Mouse (Mus musculus): ENCODE measurements around the gene Chn1. TPM values are rescaled to one million over a fixed set of nuclear protein-coding genes. Genes with fewer than 3 reads are reported as not detected.

The Chn1 gene
- total and polyA plus RNA-seq, 3 experiments: 4.2 to 17.0 (median 9.9) TPM

- TF ChIP-seq MYC (IDR thresholded peaks at IDR 0.05; ENCODE audit: low read depth, low read length): no peak
- no peak for TF ChIP-seq ZNF384 (IDR thresholded peaks at IDR 0.05; ENCODE audit: low read depth, low read length)
- TF ChIP-seq CTCF (conservative IDR thresholded peaks at IDR 0.05 in 1 of 2, IDR thresholded peaks at IDR 0.05 in 1 of 2; ENCODE audit: low read depth in 2 of 2, low read length in 2 of 2): no peak
- no peak for TF ChIP-seq MAZ (IDR thresholded peaks at IDR 0.05; ENCODE audit: low read depth, low read length)
- no peak for TF ChIP-seq PAX5 (IDR thresholded peaks at IDR 0.05; ENCODE audit: low read length)
- no peak for TF ChIP-seq MAFK (IDR thresholded peaks at IDR 0.05; ENCODE audit: insufficient replicate concordance, low read length)
- TF ChIP-seq ELF1 (IDR thresholded peaks at IDR 0.05; ENCODE audit: low read depth, low read length): no peak
- TF ChIP-seq SMC3 (IDR thresholded peaks at IDR 0.05; ENCODE audit: low read depth, low read length): no peak
- no peak for TF ChIP-seq POLR2A (IDR thresholded peaks at IDR 0.05; ENCODE audit: low read depth, low read length)
- no peak for TF ChIP-seq BHLHE40 (IDR thresholded peaks at IDR 0.05; ENCODE audit: low read depth, low read length)
- TF ChIP-seq ETS1 (conservative IDR thresholded peaks at IDR 0.05; ENCODE audit: low read depth, low read length): no peak
- no peak for TF ChIP-seq SIN3A (IDR thresholded peaks at IDR 0.05; ENCODE audit: low read length)
- TF ChIP-seq JUN (IDR thresholded peaks at IDR 0.05; ENCODE audit: insufficient read depth, low read depth, low read length): no peak
- TF ChIP-seq HCFC1 (IDR thresholded peaks at IDR 0.05; ENCODE audit: low read depth, low read length): no peak
- TF ChIP-seq RCOR1 (conservative IDR thresholded peaks at IDR 0.05; ENCODE audit: low read depth, low read length): no peak
- TF ChIP-seq E2F4 (IDR thresholded peaks at IDR 0.05; ENCODE audit: insufficient replicate concordance, low read depth, low read length): no peak
- no peak for TF ChIP-seq KAT2A (IDR thresholded peaks at IDR 0.05; ENCODE audit: insufficient replicate concordance, low read length)
- TF ChIP-seq TCF12 (IDR thresholded peaks at IDR 0.05; ENCODE audit: low read depth, low read length): no peak
- TF ChIP-seq TBP (conservative IDR thresholded peaks at IDR 0.05; ENCODE audit: low read depth, low read length): no peak
- in situ Hi-C loops (cut with MboI; ENCODE audit: low pct_ligation_motif_present, low pct_unique_long_range_greater_than_20kb, low sequenced_read_pairs) (no loop called here), dilution Hi-C loops (cut with MboI; ENCODE audit: extremely low pct_ligation_motif_present, extremely low pct_unique_long_range_greater_than_20kb, low sequenced_read_pairs) (no loop called here)
- DNase-seq (ENCODE audit: extremely low read depth): no peak
- peaks cover 0 to 6% of the 10 kb centered on the region in 2 experiments; a peak in 2 of 4 replicates for H3K4me1 ChIP-seq (ENCODE audit: control insufficient read depth in 1 of 2, insufficient read depth in 2 of 2)
- peaks cover 0 to 12% of the 10 kb centered on the region in 2 experiments for H3K36me3 ChIP-seq (replicated peaks in 1 of 2; ENCODE audit: control insufficient read depth in 1 of 2, insufficient read depth in 1 of 2, low read length in 1 of 2)
- no peak overlapping the region for H3K27ac ChIP-seq (ENCODE audit: insufficient read depth, low read depth)
- no peaks in the 10 kb centered on the region for H3K27me3 ChIP-seq (replicated peaks)
- no peak overlapping the region for H3K4me3 ChIP-seq (replicated peaks in 1 of 3; ENCODE audit: low read depth in 2 of 3, low read length in 2 of 3, poor library complexity in 1 of 3)
- H3K9ac ChIP-seq (ENCODE audit: insufficient read depth, low read depth): no peak overlapping the region
- H3K79me2 ChIP-seq (replicated peaks; ENCODE audit: control insufficient read depth, extremely low read depth, insufficient read depth, poor library complexity, severe bottlenecking): no peaks in the 10 kb centered on the region
- no peak overlapping the region for H3K4me2 ChIP-seq (ENCODE audit: insufficient read depth, low read depth, poor library complexity, severe bottlenecking)
- no peaks in the 10 kb centered on the region for H3K9me3 ChIP-seq (replicated peaks; ENCODE audit: low read length)
Observed at GRCm38 (mm10) chr2:73614303-73614702, 160.8 kb downstream of the Chn1 start.

DNA sequence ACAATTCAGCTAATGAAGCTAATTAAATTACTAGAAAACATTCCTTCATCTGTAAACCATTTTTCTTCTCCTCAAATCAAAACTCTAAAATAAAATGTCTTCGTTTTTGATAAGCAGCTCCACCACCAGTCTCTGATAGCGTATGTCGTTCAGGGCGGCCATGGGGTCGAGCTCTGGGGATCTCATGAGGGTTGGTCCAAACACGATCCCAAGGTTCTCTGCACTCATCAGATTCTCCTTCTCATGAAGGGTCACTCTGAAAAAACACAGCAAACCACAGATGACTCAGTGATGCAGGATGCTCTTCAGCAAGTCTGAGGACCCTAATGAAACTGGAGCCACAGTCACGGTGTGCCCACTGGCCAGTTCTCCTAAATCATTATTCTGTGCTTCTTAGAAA is 162.2 kb downstream of the Chn1 start:
- H3K36me3 ChIP-seq (replicated peaks in 1 of 2; ENCODE audit: control insufficient read depth in 1 of 2, insufficient read depth in 1 of 2, low read length in 1 of 2): peaks cover 0 to 12% of the 10 kb centered on the region in 2 experiments
- no peaks in the 10 kb centered on the region for H3K27me3 ChIP-seq (replicated peaks)
- no peaks in the 10 kb centered on the region for H3K79me2 ChIP-seq (replicated peaks; ENCODE audit: control insufficient read depth, extremely low read depth, insufficient read depth, poor library complexity, severe bottlenecking)
- DNase-seq (ENCODE audit: extremely low read depth): no peak
- no peak overlapping the region for H3K4me3 ChIP-seq (replicated peaks in 1 of 3; ENCODE audit: low read depth in 2 of 3, low read length in 2 of 3, poor library complexity in 1 of 3)
- dilution Hi-C loops (cut with MboI; ENCODE audit: extremely low pct_ligation_motif_present, extremely low pct_unique_long_range_greater_than_20kb, low sequenced_read_pairs): no loop called here
- in situ Hi-C loops (cut with MboI; ENCODE audit: low pct_ligation_motif_present, low pct_unique_long_range_greater_than_20kb, low sequenced_read_pairs): no loop called here
- no peaks in the 10 kb centered on the region for H3K9me3 ChIP-seq (replicated peaks; ENCODE audit: low read length)
- no peak overlapping the region for H3K9ac ChIP-seq (ENCODE audit: insufficient read depth, low read depth)
- TF ChIP-seq ZC3H11A (IDR thresholded peaks at IDR 0.05; ENCODE audit: low read depth, low read length) (no peak), IRF4 (IDR thresholded peaks at IDR 0.05; ENCODE audit: low read depth, low read length) (no peak), SMC3 (IDR thresholded peaks at IDR 0.05; ENCODE audit: low read depth, low read length) (no peak), E2F4 (IDR thresholded peaks at IDR 0.05; ENCODE audit: insufficient replicate concordance, low read depth, low read length) (no peak), POLR2A (IDR thresholded peaks at IDR 0.05; ENCODE audit: low read depth, low read length) (no peak)
- H3K27ac ChIP-seq (ENCODE audit: insufficient read depth, low read depth): no peak overlapping the region
- no peak overlapping the region for H3K4me2 ChIP-seq (ENCODE audit: insufficient read depth, low read depth, poor library complexity, severe bottlenecking)
- H3K4me1 ChIP-seq (ENCODE audit: control insufficient read depth in 1 of 2, insufficient read depth in 2 of 2): no peaks in the 10 kb centered on the region
